ENCODE assay signal across 20 mouse cellular contexts in the genomic region with DNA sequence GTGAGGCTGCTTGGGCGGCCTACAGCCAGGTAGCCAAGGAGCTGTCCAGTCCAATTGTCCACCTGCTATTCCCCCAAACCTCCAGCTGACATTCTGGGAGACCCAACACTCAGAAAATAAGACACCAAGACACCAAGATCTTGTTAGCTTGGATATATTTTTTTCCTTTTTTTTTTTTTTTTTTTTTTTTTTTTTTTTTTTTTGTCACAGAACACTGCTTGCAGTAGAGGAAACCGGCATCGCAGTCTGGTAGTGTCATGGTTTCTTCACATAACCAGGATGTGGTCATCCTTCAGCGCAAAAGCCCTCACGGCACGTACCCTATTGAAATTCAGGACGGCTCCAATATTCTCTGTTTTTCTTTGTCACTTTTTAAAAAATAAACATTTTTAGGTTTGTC. TPM values are rescaled to one million over a fixed set of nuclear protein-coding genes. Genes with fewer than 3 reads are reported as not detected.
A peak's percentile ranks its signal among the peaks of the same experiment; 100 is the strongest.
DNase-seq lines count a peak whose midpoint lies in the region; ATAC-seq and TF ChIP-seq lines count a peak whose summit lies in the region.
"Had no signal": no experiment of that assay in that cellular context is flagged by ENCODE, and none has a peak within 500 bp of the region (broad histone marks: within the 10 kb centered on the region; RNA-seq: fewer than 3 reads in every experiment).

No protein-coding gene starts in this region.

- no peak for TF ChIP-seq POLR2A in bone marrow, adult 2 months (IDR thresholded peaks at IDR 0.05; ENCODE audit: borderline replicate concordance, control insufficient read depth, low read depth, low read length)

- no peak overlapping the region for H3K4me3 ChIP-seq in ES-E14 (ENCODE audit: insufficient read depth in 1 of 2, low read depth in 1 of 2, low read length in 2 of 2, poor library complexity in 1 of 2, severe bottlenecking in 1 of 2)
- H3K4me3 ChIP-seq in bone marrow, adult 2 months (replicated peaks; ENCODE audit: control insufficient read depth, low read depth, low read length) = no peak overlapping the region
- H3K4me3 ChIP-seq: embryonic facial prominence, embryonic 10.5 days; gastrocnemius, adult 2 months; heart, embryonic 10.5 days; heart, embryonic 15.5 days; hindbrain, embryonic 13.5 days had no signal

- H3K27ac ChIP-seq in ES-E14 (ENCODE audit: insufficient read depth, low read depth, low read length, poor library complexity, severe bottlenecking) = no peak overlapping the region
- 0 out of 2 replicates have a peak overlapping the region, but pooled peaks have one; percentile 29 for H3K27ac ChIP-seq in bone marrow, adult 2 months (ENCODE audit: control insufficient read depth, insufficient read depth, low read depth, low read length, poor library complexity)
- H3K27ac ChIP-seq: embryonic facial prominence, embryonic 10.5 days; gastrocnemius, adult 2 months; heart, embryonic 10.5 days; heart, embryonic 15.5 days; hindbrain, embryonic 13.5 days; hindbrain, postnatal 0 days had no signal

- H3K9ac ChIP-seq in ES-E14 (ENCODE audit: insufficient read depth, low read depth, low read length, poor library complexity, severe bottlenecking) = no peak overlapping the region
- H3K9ac ChIP-seq: heart, embryonic 15.5 days; hindbrain, embryonic 13.5 days had no signal

- H3K4me1 ChIP-seq in ES-E14 (ENCODE audit: control insufficient read depth in 2 of 2, insufficient read depth in 2 of 2, low read length in 2 of 2, poor library complexity in 1 of 2) = peaks cover 0 to 13% of the 10 kb centered on the region in 2 experiments; a peak in 1 of 4 replicates
- H3K4me1 ChIP-seq in bone marrow, adult 2 months (ENCODE audit: control insufficient read depth, insufficient read depth, low read length) = peaks cover 16% of the 10 kb centered on the region
- H3K4me1 ChIP-seq: embryonic facial prominence, embryonic 10.5 days; heart, embryonic 10.5 days; heart, embryonic 15.5 days; hindbrain, embryonic 13.5 days had no signal

- H3K9me3 ChIP-seq in ES-E14 (ENCODE audit: control insufficient read depth, insufficient read depth, low read depth, low read length) = no peaks in the 10 kb centered on the region
- H3K9me3 ChIP-seq: heart, embryonic 10.5 days; heart, embryonic 15.5 days; hindbrain, embryonic 13.5 days had no signal

- no peak for DNase-seq in ES-E14 (ENCODE audit: low read depth, low spot score)
- DNase-seq in naive thymus-derived CD4-positive, alpha-beta T cell, adult 2 months (ENCODE audit: low read depth) = peak; percentile 37
- DNase-seq in urinary bladder, adult 2 months (ENCODE audit: low spot score) = no peak
- DNase-seq in spleen, postnatal 14 days (ENCODE audit: low spot score in 2 of 2) = no peak
- no peak for DNase-seq in testis, postnatal 14 days (ENCODE audit: low spot score)
- DNase-seq in left cerebral cortex, adult 18-20 months (ENCODE audit: low spot score in 2 of 2) = no peak
- DNase-seq: adrenal gland, postnatal 14 days; cerebellum, adult 2 months; gastrocnemius, adult 2 months; gastrocnemius, postnatal 25 days; heart, adult 18-20 months; heart, postnatal 14 days had no signal

- TF ChIP-seq CTCF in bone marrow, adult 2 months (IDR thresholded peaks at IDR 0.05; ENCODE audit: control insufficient read depth, insufficient read depth, low read length) = no peak

- ATAC-seq in CD4-positive, CD25-positive, alpha-beta regulatory T cell, adult 4 months = peak; percentile 48
- ATAC-seq: forebrain, embryonic 14.5 days; hindbrain, postnatal 0 days had no signal

- in situ Hi-C loops in ES-E14 (cut with MboI; ENCODE audit: low sequenced_read_pairs in 2 of 2, unreplicated experiment in 2 of 2) = no loop called here

- peaks cover 15% of the 10 kb centered on the region; the same call in 1 of the 2 replicates for H3K36me3 ChIP-seq in ES-E14 (ENCODE audit: control insufficient read depth, insufficient read depth, low read length, poor library complexity, severe bottlenecking)

- WGBS in bone marrow, adult 2 months = 35% methylated on average over 7 of the region's 7 CpGs

TF ChIP-seq in ES-E14, 5 proteins besides CTCF, POLR2A, EP300 and RAD21:
- TF ChIP-seq MAFK (IDR thresholded peaks at IDR 0.05; ENCODE audit: insufficient read depth, low read depth, low read length) (no peak), ZNF384 (IDR thresholded peaks at IDR 0.05; ENCODE audit: low read depth, low read length) (peak; percentile 81)

RNA-seq across cellular contexts. Expression of a gene that starts 49.6 kb away (rescaled TPM):
- 10 to 100 TPM; 16.6 to 20.1 TPM for polyA plus RNA-seq in CD4-positive, CD25-positive, alpha-beta regulatory T cell, adult 4 months (2017; shearing (Covaris generic))
- 51.4 and 59.1 TPM in 2 replicates for total RNA-seq in ES-E14 (2012; rRNA removed)
- polyA plus RNA-seq in bone marrow, adult 2 months (2011; ENCODE audit: insufficient read depth, insufficient read length, low replicate concordance, missing spikeins) = 39.6 and 50.6 TPM in 2 replicates
- polyA plus RNA-seq in urinary bladder, adult 2 months (2012; rRNA removed) = 36.8 and 37.0 TPM in 2 replicates
- 100 to 1,000 TPM in 1 of 2 experiments, 10 to 100 TPM in 1; 95.3 to 100 TPM for total RNA-seq in left cerebral cortex, adult 18-20 months (2021)
